Mouse (Mus musculus) G1E-ER4 (cell line): ENCODE results near the gene Dstyk. TPM values are rescaled to one million over a fixed set of nuclear protein-coding genes. Genes with fewer than 3 reads are reported as not detected.

Experiments
- GATA1 ChIP-seq: IDR thresholded peaks from one replicate; pipeline ENCODE4 v1.8.0; 2012; ENCODE audit warnings: low read length, inconsistent platforms
- polyA plus RNA-seq: library from polyadenylated mRNA; stranded (reverse); fragments of >175 nt; gene quantifications from 2 replicates; pipeline ENCODE4 v1.2.3, GENCODE M21; 2012

Gene Dstyk
- polyA plus RNA-seq, 1 experiment, result 6.9 TPM

- no peak for TF ChIP-seq GATA1
These were observed 962 bp upstream of the Dstyk start for GRCm38 (mm10) chr1:132416244-132416942.

DNA sequence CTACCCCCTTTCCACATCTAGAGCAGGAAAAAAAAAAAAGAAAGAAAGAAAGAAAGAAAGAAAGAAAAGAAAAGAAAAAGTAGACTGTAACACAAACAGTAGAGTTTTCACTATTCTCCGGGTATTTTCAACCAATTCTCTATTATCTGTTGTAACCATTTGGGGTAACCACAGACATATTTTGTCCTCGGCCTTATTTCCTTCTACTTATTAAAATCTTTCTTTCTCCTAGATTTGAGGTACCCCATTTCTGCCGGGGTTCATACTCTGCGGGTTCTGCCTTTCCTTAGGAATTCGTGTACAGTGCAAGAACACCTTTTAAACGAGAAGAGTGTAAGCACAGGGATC lies 438 bp upstream of the Dstyk start:
- TF ChIP-seq GATA1, result no peak

DNA sequence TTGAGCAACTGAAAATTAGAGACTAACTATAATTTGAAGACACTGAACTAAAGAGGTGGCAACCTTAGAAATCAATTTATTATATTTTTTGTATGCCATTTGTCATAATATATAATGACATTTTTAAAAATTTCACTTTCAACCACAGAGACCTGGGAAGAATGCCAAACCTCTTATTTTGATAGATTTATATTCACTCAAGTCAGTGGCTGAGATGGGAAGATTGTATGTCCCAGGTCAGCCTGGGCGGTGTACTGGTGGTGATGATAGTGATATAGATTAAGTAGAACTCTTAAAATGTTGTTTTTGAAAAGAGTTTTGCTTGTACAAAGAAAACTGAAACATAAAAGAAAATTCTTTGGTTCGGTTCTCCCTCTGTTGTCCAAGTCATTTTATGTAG lies 2.9 kb downstream of the Dstyk start:
- no peak for TF ChIP-seq GATA1

DNA sequence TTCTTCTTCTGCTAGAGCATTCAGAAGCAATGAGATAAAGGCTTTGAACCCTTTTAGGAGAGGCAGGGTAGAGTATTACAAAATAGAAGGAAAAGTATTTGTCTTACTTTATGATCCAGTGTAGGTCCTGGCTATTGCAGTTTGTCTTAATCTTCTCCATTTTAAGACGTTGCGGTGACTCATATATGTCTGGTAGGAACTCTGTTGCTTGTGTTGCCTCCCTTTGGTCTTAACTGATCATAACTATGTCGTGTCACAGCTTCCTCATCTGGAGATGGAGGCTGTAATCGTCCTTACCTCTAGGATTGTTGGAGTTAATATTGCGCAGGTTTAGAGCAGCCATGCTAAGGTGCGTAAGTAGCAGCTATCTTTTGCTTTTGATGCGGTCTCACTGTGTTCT lies 3.3 kb downstream of the Dstyk start:
- no peak for TF ChIP-seq GATA1

- no peak for TF ChIP-seq GATA1
These were observed 5.7 kb downstream of the Dstyk start for GRCm38 (mm10) chr1:132422912-132423696.

GRCm38 (mm10) chr1:132425600-132425999 lies 8.2 kb downstream of the Dstyk start:
- no peak for TF ChIP-seq GATA1

GRCm38 (mm10) chr1:132430818-132431217 lies 13.5 kb downstream of the Dstyk start:
- no peak for TF ChIP-seq GATA1

GRCm38 (mm10) chr1:132431716-132432115 lies 14.4 kb downstream of the Dstyk start:
- TF ChIP-seq GATA1, result no peak

GRCm38 (mm10) chr1:132433349-132433748 lies 16.0 kb downstream of the Dstyk start:
- no peak for TF ChIP-seq GATA1

DNA sequence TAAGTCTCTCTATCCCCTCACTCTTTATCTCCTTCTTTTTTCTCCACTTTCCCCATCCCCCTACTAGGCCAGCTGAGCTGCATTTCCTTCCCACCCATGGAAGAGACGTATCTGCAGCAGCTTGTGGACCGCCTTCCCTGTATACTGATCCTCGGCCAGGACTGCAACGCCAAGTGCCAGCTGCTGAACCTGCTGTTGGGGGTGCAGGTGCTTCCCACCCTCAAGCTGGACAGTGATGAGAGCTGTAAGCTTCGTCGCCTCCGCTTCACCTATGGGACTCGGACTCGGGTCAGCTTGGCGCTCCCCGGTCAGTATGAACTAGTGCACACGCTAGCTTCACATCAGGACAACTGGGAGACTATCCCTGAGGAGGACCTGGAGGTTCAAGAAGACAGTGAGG lies 16.7 kb downstream of the Dstyk start:
- TF ChIP-seq GATA1, result no peak

GRCm38 (mm10) chr1:132436320-132436958 lies 19.1 kb downstream of the Dstyk start:
- TF ChIP-seq GATA1, result no peak

DNA sequence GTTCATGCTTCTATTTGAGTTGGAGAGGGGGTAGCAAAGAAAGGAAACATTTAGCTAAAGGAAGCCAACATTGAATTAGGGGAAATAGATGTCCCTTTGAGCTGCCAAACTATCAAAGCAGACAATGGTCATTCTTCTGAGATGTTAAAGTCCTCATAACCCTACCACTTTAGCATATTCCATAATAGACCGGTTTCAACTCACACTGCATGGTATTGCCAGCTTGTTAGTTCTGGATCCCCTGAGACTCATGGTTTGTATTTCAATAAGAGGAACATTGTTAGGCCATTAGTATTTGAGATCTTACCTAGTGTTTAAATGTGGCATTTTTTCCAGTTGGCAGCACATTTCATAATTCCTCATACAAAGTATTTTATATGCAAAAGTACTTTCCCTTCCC lies 19.6 kb downstream of the Dstyk start:
- no peak for TF ChIP-seq GATA1

- no peak for TF ChIP-seq GATA1
These were observed 20.0 kb downstream of the Dstyk start for GRCm38 (mm10) chr1:132437389-132437788.

DNA sequence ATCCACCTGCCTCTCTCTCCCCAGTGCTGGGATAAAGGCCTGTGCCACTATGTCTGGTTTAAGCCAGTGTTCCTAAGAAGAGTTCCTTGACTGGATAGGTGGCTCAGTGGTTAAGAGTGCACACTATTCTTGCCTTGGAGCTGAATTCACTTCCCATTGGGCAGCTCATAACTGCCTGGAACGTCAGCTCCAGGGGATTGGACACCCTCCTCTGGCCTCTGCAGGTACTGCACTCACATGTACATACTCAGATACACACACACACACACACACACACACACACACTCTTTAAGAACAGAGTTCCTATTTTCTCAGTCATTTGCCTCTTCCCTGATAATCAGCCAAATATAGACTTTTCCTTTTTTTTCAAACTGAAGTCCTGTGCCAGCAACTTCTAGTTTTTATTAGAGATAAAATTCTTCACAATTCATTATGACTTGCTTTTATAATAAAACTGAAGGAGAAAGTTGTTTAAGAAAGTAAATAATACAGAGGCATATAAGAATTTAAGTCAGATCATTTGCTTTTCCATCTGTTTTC lies 23.6 kb downstream of the Dstyk start:
- TF ChIP-seq GATA1, result no peak

- TF ChIP-seq GATA1, result no peak
These were observed 32.4 kb downstream of the Dstyk start for GRCm38 (mm10) chr1:132449742-132450141.

DNA sequence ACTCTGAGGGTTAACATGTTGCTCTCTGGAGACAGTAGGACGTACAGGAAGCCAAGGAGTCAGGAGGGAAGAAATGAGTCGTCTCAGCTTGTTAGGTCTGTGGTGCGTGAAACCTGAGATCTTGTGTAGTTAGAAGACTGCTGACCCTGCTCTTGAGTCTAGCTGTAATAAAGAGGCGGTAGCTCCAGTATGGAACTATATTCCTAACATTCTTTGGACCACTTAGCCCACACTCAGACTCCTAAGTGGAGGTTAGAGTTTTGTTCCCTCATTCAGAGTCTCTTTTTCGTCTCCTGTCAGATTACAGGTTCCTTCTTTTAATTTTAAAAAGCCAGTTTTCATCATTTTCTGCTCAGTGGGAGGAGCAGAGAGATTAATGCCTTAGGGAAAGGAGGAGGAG lies 47.3 kb downstream of the Dstyk start:
- TF ChIP-seq GATA1, result no peak
